Mouse (Mus musculus) megakaryocyte, embryonic 14.5 days (primary cell): ENCODE measurements at regions not wholly inside any gene's neighbourhood (a gene's known extent, or its start where the extent isn't known, plus 50 kb on each side); places are given as distances from the start of the nearest gene placed in this dataset.

Experiments
- FLI1 ChIP-seq: IDR thresholded peaks from 2 replicates; pipeline ENCODE4 v1.6.1; 2012; ENCODE audit warnings: low read length, inconsistent platforms, mixed read lengths
- GATA1 ChIP-seq: IDR thresholded peaks from 3 replicates; pipeline ENCODE4 v1.6.1; 2012; ENCODE audit warnings: mixed read lengths, low read length, inconsistent platforms, borderline replicate concordance

GRCm38 (mm10) chr1:136781561-136782025, 156.9 kb downstream of the Zfp281 start:
- TF ChIP-seq GATA1 (no peak), FLI1 (no peak)
